Mouse (Mus musculus): ENCODE measurements at regions not wholly inside any gene's neighbourhood (a gene's known extent, or its start where the extent isn't known, plus 50 kb on each side); places are given as distances from the start of the nearest gene placed in this dataset.

GRCm38 (mm10) chr14:8833516-8833915 is 167.5 kb upstream of the 4930452B06Rik start:
- TF ChIP-seq EP300 (IDR thresholded peaks at IDR 0.05; ENCODE audit: low read depth) (no peak), CTCF (IDR thresholded peaks at IDR 0.05; ENCODE audit: low read depth) (no peak)

Data from heart, postnatal 0 days (tissue).